ENCODE assay signal across 8 mouse cellular contexts in genomic region chr2:118703913-118704730, GRCm38 (mm10). TPM values are rescaled to one million over a fixed set of nuclear protein-coding genes. Genes with fewer than 3 reads are reported as not detected.
DNase-seq lines count a peak whose midpoint lies in the region; ATAC-seq and TF ChIP-seq lines count a peak whose summit lies in the region.

Gene Ankrd63, minus strand, starts transcription at chr2:118703963.

- TF ChIP-seq EP300 in stomach, postnatal 0 days (optimal IDR thresholded peaks at IDR 0.05), result no peak

- H3K27ac ChIP-seq in heart, embryonic 10.5 days, result peak within 1 kb of the TSS; percentile 63
- H3K27ac ChIP-seq in bone marrow macrophage, adult 2 months (ENCODE audit: insufficient read depth, low read depth, low read length), result no peak within 1 kb of the TSS
- H3K27ac ChIP-seq in hindbrain, embryonic 13.5 days, result no peak within 1 kb of the TSS
- H3K27ac ChIP-seq in liver, embryonic 15.5 days (replicated peaks), result no peak within 1 kb of the TSS
- H3K27ac ChIP-seq in stomach, postnatal 0 days (replicated peaks), result no peak within 1 kb of the TSS

- no peak for TF ChIP-seq CTCF in bone marrow macrophage, adult 2 months (IDR thresholded peaks at IDR 0.05; ENCODE audit: low read depth, low read length)
- TF ChIP-seq CTCF in stomach, postnatal 0 days (IDR thresholded peaks at IDR 0.05; ENCODE audit: low read depth), result no peak

- peaks cover 100% of the 10 kb centered on the region for H3K27me3 ChIP-seq in heart, embryonic 10.5 days (ENCODE audit: insufficient read depth, poor library complexity, severe bottlenecking)
- peaks cover 100% of the 10 kb centered on the region for H3K27me3 ChIP-seq in hindbrain, embryonic 13.5 days
- peaks cover 100% of the 10 kb centered on the region for H3K27me3 ChIP-seq in liver, embryonic 15.5 days
- peaks cover 27% of the 10 kb centered on the region for H3K27me3 ChIP-seq in stomach, postnatal 0 days (ENCODE audit: control insufficient read depth, insufficient read depth, low read length)

- peaks cover 61% of the 10 kb centered on the region for H3K4me1 ChIP-seq in heart, embryonic 10.5 days
- H3K4me1 ChIP-seq in bone marrow macrophage, adult 2 months (ENCODE audit: control insufficient read depth, insufficient read depth, low read length), result peaks cover under 1% of the 10 kb centered on the region; the same call in 1 of the 2 replicates
- peaks cover 48% of the 10 kb centered on the region for H3K4me1 ChIP-seq in hindbrain, embryonic 13.5 days (replicated peaks)
- peaks cover 40% of the 10 kb centered on the region for H3K4me1 ChIP-seq in liver, embryonic 15.5 days (replicated peaks)
- peaks cover 12% of the 10 kb centered on the region; the same call in 1 of the 2 replicates for H3K4me1 ChIP-seq in stomach, postnatal 0 days (replicated peaks; ENCODE audit: control insufficient read depth, insufficient read depth)

- H3K9me3 ChIP-seq in heart, embryonic 10.5 days, result no peaks in the 10 kb centered on the region
- H3K9me3 ChIP-seq in hindbrain, embryonic 13.5 days, result no peaks in the 10 kb centered on the region
- H3K9me3 ChIP-seq in liver, embryonic 15.5 days (replicated peaks), result no peaks in the 10 kb centered on the region
- no peaks in the 10 kb centered on the region for H3K9me3 ChIP-seq in stomach, postnatal 0 days (ENCODE audit: control insufficient read depth, low read length)

- intact Hi-C loops in heart, postnatal 25 days (cut with DNase I), result loop anchor here (5.0 kb wide), 1 partner anchor 38 kb away; no protein-coding TSS in a partner anchor

- ATAC-seq in hindbrain, embryonic 13.5 days (ENCODE audit: low FRiP score), result no peak
- no peak for ATAC-seq in liver, embryonic 15.5 days (ENCODE audit: insufficient read depth)
- no peak for ATAC-seq in stomach, postnatal 0 days (ENCODE audit: low FRiP score, low TSS enrichment)

- H3K4me3 ChIP-seq in heart, embryonic 10.5 days, result peak within 1 kb of the TSS; percentile 61
- H3K4me3 ChIP-seq in bone marrow macrophage, adult 2 months (ENCODE audit: insufficient read depth, low read length), result peak within 1 kb of the TSS; percentile 40
- H3K4me3 ChIP-seq in hindbrain, embryonic 13.5 days, result peak within 1 kb of the TSS; percentile 40
- peak within 1 kb of the TSS; percentile 50 for H3K4me3 ChIP-seq in liver, embryonic 15.5 days (replicated peaks)
- H3K4me3 ChIP-seq in stomach, postnatal 0 days (ENCODE audit: low read depth, low read length), result peak within 1 kb of the TSS; percentile 45

- peak within 1 kb of the TSS; percentile 65 for H3K4me2 ChIP-seq in hindbrain, embryonic 13.5 days
- H3K4me2 ChIP-seq in liver, embryonic 15.5 days, result peak within 1 kb of the TSS; percentile 65
- peak within 1 kb of the TSS; percentile 77 for H3K4me2 ChIP-seq in stomach, postnatal 0 days (replicated peaks; ENCODE audit: low read depth)

- 2% methylated on average over 50 of the region's 50 CpGs for WGBS in heart, embryonic 10.5 days
- under 1% methylated on average over 50 of the region's 50 CpGs for WGBS in hindbrain, embryonic 13.5 days
- 2% methylated on average over 50 of the region's 50 CpGs for WGBS in liver, embryonic 15.5 days (ENCODE audit: insufficient replicate concordance)
- 2% methylated on average over 46 of the region's 50 CpGs for WGBS in stomach, postnatal 0 days

- no peaks in the 10 kb centered on the region for H3K36me3 ChIP-seq in heart, embryonic 10.5 days
- no peaks in the 10 kb centered on the region for H3K36me3 ChIP-seq in hindbrain, embryonic 13.5 days
- H3K36me3 ChIP-seq in liver, embryonic 15.5 days (replicated peaks), result no peaks in the 10 kb centered on the region
- H3K36me3 ChIP-seq in stomach, postnatal 0 days (ENCODE audit: control insufficient read depth, insufficient read depth, low read length), result no peaks in the 10 kb centered on the region

- H3K9ac ChIP-seq in hindbrain, embryonic 13.5 days, result peak within 1 kb of the TSS; percentile 60
- no peak within 1 kb of the TSS for H3K9ac ChIP-seq in liver, embryonic 15.5 days
- peak within 1 kb of the TSS; percentile 45 for H3K9ac ChIP-seq in stomach, postnatal 0 days (ENCODE audit: low read length)

- DNase-seq in heart, embryonic 10.5 days (ENCODE audit: low spot score), result no peak
- no peak for DNase-seq in heart, postnatal 25 days (ENCODE audit: low spot score)
- DNase-seq in 416B (ENCODE audit: low read depth), result peak; percentile 8
- no peak for DNase-seq in stomach, postnatal 0 days (ENCODE audit: low spot score)
- DNase-seq in cerebellum, postnatal 25 days, result no peak

- TF ChIP-seq POLR2A in bone marrow macrophage, adult 2 months (IDR thresholded peaks at IDR 0.05; ENCODE audit: borderline replicate concordance, low read depth, low read length), result no peak

RNA-seq across cellular contexts. Expression of gene Ankrd63, which starts in this region (rescaled TPM):
- 0.16 and 0.63 TPM in 2 replicates for polyA plus RNA-seq in heart, embryonic 10.5 days (2016; fragmentation: Nextera tagmentation; extraction: Ambion mirVana)
- total RNA-seq in heart, postnatal 25 days (2021), result 1 to 10 TPM; 1.8 to 3.0 TPM
- polyA plus RNA-seq in bone marrow macrophage, adult 2 months (2012; ENCODE audit: insufficient read depth, insufficient read length, missing spikeins), result not detected in 2 replicates
- not detected in 2 replicates for polyA plus RNA-seq in hindbrain, embryonic 13.5 days (2015; fragmentation: Nextera tagmentation; extraction: Ambion mirVana)
- 0.07 and 0.08 TPM in 2 replicates for polyA plus RNA-seq in liver, embryonic 15.5 days (2015; fragmentation: Nextera tagmentation; extraction: Ambion mirVana)
- 0.11 and 0.27 TPM in 2 replicates for polyA plus RNA-seq in stomach, postnatal 0 days (2015; fragmentation: Nextera tagmentation; extraction: Ambion mirVana)
